Mouse (Mus musculus) thymus, adult 2 months (tissue): ENCODE measurements around the gene 1700012B07Rik.

Experiments used
- CTCF ChIP-seq: fragments of 200-500 bp; IDR thresholded peaks from 2 replicates; pipeline ENCODE4 v1.5.1; 2012; ENCODE audit warnings: mild to moderate bottlenecking, control low read depth, low read length, moderate library complexity, borderline replicate concordance; ENCODE audit not compliant: control insufficient read depth, poor library complexity, insufficient read depth; ENCODE audit errors: extremely low read depth
- POLR2A ChIP-seq: fragments of 200-500 bp; IDR thresholded peaks from 2 replicates; pipeline ENCODE4 v1.6.1; 2012; ENCODE audit warnings: mild to moderate bottlenecking, low read length, control low read depth, moderate library complexity; ENCODE audit not compliant: control insufficient read depth, poor library complexity, insufficient read depth; ENCODE audit errors: extremely low read depth

DNA sequence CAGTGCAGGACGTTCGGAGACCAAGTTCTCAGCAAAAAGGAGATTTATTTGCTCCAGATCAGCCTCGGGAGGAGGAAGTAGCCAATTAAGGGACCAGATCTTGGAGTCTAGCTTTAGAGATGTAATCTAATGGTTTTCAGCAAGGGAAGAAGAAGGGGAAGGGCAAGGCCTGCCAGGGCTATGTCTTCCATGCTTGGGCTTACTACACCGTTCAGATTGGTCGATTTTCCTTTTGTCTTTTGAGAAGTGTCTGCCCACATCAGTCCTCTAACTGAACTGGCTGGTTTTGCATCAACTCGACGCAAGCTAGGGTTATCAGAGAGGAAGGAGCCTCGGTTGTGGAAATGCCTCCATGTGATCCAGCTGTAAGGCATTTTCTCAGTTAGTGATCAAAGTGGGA, 37.7 kb upstream of the 1700012B07Rik start:
- no peak for TF ChIP-seq POLR2A
- no peak for TF ChIP-seq CTCF
